Mouse (Mus musculus): ENCODE data around the gene Kif22. TPM values are rescaled to one million over a fixed set of nuclear protein-coding genes. Genes with fewer than 3 reads are reported as not detected.

The Kif22 gene
- polyA plus RNA-seq (2014; fragmentation: Illumina TruSeq; extraction: RNeasy Lipid Tissue Mini Kit (QIAGEN cat#74804); ENCODE audit: insufficient read depth, low read depth, low replicate concordance): 0.95 TPM

DNA sequence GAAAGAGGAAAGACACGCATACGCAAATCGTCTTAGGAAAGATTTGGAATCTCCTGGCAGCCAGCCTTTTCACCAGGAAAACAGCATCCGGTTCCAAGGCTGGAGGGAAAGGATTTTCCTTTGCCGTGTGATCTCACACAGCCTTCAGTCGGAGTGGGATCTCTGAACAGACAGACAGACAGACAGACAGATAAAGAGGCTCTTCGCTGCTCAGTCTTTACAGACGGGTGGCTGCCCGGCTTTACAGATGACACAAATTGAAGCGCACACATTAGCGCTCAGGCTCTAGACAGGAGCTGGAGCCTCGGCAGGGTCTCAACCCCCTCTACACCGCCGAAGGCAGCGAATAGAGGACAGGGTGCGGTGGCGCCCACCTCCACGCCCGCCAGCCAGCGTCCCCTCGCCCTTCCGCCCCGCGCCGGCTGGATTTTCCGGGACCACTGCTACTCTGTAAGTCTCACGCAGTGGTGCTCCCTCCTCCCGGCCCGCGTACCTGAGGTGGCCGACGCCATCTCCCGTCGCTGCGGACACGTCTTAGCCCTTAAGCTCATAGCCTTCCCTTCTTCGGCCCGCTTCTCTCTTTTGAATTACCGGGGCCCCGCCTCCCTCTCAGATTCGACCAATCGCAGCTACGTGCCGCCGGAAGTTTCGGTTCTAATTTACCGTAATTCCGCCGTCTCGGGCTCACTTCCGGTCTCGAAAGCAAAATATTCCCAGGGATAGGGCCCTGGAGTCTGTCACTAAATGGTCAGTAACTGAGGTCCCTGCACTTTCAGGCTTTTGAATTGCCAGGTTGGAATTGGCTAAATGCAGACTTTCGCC is at the start of gene Kif22:
Kif22 (minus strand) TSS at position 621 of the 822 bp plus-strand sequence.

DNA sequence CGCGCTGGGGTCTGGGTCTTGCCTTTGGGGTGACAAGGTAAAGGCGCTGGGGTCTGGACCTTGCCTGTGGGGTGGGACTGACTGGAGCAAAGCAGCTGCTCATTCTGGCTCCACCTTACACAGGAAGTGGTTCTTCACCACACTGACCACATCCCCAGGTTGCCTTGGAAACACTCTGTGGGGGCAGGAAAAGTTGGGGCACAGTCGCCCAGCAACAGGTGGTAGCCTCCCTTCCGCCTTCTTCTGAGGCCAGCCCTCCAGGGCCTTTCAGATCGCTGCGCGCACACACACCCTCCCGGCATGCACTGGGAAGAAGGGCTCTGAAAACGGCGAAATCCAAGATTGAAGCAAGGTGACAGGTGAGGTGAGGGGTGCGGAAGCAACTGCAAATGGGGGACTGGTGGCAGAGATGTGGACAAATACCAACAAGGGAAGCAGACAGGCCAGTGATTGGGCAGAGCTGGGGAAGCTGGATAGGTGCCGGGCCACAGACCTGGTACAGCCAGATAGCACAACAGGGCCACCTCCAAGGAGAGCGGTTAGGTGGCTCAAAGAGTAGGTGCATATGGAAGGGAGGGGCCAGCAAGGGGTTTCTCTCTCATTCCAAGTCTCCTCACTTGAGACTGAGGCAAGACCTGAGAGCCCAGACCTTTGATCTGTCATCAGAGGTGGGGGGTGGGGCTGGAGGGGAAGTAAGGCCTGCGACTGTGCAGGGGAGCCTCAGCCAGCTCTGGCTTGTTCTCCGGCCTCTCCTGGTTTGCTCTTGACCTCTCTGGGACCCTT is 49.0 kb upstream of the Kif22 start, which contains the start of gene AI467606:
AI467606 (plus strand) TSS at position 246 of the 783 bp plus-strand sequence.

DNA sequence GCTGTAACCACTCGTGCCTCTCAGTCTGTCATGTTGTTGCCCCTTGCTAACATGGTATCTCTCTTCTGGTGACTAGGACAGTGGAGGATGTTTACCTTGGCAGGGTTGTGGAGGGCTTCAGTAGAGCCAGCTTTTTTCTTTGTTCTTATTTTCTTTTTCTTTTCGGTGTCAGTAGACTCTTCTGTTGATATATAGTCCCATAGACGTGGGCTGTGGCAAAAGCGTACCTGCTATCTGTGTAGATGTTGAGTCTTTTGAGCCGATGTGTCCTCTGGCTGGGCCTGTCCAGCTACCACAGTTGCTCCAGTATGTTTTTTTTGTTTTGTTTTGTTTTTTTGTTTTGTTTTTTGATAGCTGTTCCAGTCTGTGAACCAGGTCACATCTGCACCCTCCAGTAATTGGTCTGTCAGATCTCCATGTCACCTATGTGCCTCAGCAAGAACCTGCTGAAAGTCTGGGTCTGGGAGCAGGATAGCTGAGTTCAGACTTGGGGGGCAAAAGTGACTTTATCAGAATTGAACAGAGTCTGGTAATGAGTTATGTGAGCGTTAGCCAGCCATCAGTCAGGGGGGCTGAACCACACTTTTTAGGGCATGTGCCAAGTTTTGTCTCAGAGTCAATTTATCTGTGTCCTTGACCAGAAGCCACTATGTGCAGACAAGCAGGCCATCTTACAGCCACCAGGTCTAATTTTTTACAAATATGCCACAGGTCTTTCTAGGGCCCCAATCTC is 45.2 kb upstream of the Kif22 start, which contains the start of gene Zg16:
Zg16 (minus strand) TSS at position 51 of the 733 bp plus-strand sequence.

DNA sequence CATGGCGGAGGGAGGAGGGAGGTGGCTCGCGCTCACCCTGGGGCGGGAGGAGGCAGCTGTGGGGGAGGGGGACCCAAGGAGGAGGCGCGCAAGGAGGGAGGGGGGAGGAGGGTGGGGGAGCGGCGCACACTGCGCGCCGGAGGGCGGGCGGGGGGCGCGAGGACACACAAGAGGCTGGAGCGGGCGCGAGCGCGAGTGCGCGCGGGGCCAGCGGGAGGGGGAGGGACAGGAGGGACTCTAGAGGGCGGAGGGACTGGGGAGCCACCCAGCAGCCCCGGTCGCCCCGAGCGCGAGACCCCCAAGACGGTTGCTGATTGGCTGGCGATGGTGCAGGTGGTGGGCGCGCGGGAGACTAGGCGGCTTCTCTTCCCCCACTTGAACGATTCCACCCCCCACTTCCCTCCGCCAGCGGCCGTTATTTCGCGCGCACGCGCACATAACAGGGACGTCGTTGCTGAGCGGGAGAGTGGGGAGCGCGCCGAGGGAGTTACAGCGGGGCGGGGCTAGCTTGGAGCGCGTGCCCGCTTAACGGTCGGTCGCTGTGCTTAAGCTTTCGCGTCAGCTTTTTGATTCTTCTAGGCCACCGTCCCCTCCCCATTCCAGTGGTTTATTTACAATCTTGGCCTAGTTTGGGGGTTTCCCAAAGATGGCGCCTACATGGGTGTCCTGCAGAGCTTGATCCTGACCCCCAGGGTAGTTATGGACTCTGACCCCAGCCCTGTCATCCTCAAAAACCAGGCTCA is 15.1 kb downstream of the Kif22 start, which contains the start of gene Maz:
Maz (minus strand) TSS at position 54 of the 743 bp plus-strand sequence.

DNA sequence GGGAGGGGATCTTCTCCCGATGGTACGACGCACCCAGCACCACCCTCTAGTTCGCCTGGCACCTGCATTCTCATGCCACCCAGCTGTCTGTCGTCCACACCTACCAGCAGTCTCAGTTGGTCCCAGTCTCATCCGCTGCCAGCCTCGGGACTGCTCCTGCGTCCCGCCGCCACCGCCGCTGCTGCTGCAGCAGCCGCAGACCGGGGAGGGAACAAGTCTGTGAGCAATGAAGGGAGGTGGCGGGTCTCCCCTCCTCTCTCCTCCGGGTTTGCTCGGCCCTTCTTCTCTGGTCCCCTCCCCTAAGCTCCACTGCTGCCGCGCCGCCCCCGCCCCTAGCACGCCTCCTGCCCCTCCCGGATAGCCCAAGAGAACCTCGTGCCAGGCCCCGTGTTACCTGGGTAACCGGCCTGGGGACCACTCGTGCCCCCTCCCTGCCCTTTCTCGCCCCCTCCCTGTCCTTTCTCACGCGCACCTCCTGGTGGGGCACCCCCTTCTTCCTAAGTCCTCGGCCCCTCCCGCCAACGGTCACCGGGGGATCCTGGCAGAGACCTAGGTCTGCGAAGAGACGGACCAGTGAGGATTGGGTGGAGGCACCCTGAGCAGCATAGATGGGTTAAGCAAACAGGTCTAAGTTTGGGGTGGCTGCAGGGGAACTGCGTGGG is 21.2 kb downstream of the Kif22 start, which contains the start of the genes Gm42742 and Prrt2:
Gm42742 (minus strand) TSS at position 197 of the 662 bp plus-strand sequence.
Prrt2 (minus strand) TSS at position 311 of the 662 bp plus-strand sequence.

DNA sequence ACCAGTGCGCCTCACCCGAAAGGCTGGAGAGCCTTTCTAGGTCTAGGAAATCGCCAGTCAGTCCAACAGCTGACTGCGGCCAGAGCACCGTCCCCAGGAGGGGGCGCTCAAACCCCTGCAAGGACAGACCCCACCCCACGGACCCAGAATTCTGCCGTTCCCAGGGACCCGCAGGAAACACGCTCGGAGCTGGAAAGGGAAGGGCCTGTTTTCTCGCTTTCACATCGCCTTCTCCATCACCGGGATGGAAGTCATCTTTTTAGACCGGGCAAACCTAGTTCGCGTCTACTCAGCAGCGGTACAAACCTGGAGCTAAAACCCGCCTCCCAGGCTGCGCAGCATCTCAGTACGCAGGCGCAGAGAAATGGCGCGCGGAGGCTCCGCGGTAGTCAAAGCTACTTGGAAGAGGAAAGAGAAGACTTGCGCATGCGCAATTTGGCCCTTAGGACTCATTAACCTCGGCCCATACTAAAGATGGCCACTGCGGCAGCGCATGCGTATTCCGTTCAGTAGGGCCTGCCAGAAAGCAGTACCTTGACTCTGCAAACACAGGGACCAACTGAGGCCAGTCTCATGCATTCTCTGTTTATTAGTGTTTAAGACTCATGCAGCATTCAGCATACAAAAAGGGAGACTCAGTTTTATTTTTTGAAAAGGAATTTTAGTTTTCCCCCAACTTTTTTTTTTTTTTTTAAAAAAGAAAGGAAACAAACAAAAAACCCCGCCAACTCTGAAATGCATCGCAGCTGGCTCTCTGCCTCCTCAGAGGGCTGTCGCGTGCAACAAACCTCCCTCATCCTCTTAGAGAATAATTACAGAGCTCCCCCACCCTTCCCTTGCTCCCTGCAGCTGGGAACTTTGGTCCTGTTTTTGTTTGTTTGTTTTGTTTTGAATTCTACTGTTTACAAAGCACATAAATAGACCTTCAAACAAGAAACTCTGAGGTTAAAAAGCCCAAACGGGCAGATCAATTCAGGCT is 25.0 kb downstream of the Kif22 start, which contains the start of gene Pagr1a:
Pagr1a (minus strand) TSS at position 382 of the 979 bp plus-strand sequence.

DNA sequence TGATC is 26.0 kb downstream of the Kif22 start, which contains the start of gene Pagr1b:
Pagr1b (minus strand) TSS at position 4 of the 5 bp plus-strand sequence.

DNA sequence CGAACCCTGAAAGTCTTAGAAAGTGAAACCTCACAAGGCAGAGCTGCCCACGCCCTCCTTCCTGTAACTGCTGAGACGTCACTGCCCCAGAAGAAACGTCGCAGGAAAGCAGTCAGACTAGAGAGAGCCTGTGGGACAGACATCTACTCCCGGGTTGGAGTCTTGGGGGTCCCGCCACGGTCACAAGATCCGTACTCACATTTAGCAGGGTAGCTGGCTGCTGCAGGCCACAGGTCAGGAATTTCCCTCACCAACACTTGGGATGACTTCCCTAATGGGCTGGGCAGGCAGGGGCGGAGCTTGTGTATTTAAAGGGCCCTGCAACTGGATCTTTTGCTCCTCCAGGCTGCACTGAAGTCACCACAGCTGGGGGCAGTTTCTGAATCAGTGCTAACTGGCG is 28.0 kb downstream of the Kif22 start, which contains the start of gene Mvp:
Mvp (minus strand) TSS at position 302 of the 400 bp plus-strand sequence.

Other genes starting within 250 kb of the Kif22 start
- 98.9 TPM for gene Ppp4c, start 250.0 kb downstream of the Kif22 start, polyA plus RNA-seq (2014; fragmentation: Illumina TruSeq; extraction: RNeasy Lipid Tissue Mini Kit (QIAGEN cat#74804); ENCODE audit: insufficient read depth, low read depth, low replicate concordance)
- 1.8 TPM for gene Fam57b, start 244.8 kb downstream of the Kif22 start, polyA plus RNA-seq (2014; fragmentation: Illumina TruSeq; extraction: RNeasy Lipid Tissue Mini Kit (QIAGEN cat#74804); ENCODE audit: insufficient read depth, low read depth, low replicate concordance)
- gene 4930451I11Rik, start 210.8 kb downstream of the Kif22 start, polyA plus RNA-seq (2014; fragmentation: Illumina TruSeq; extraction: RNeasy Lipid Tissue Mini Kit (QIAGEN cat#74804); ENCODE audit: insufficient read depth, low read depth, low replicate concordance): not detected
- 0.11 TPM for gene Doc2a, start 195.1 kb downstream of the Kif22 start, polyA plus RNA-seq (2014; fragmentation: Illumina TruSeq; extraction: RNeasy Lipid Tissue Mini Kit (QIAGEN cat#74804); ENCODE audit: insufficient read depth, low read depth, low replicate concordance)
- 7.5 TPM for gene Hirip3, start 180.5 kb downstream of the Kif22 start, polyA plus RNA-seq (2014; fragmentation: Illumina TruSeq; extraction: RNeasy Lipid Tissue Mini Kit (QIAGEN cat#74804); ENCODE audit: insufficient read depth, low read depth, low replicate concordance)
- 48.2 TPM for gene Ino80e, start 180.1 kb downstream of the Kif22 start, polyA plus RNA-seq (2014; fragmentation: Illumina TruSeq; extraction: RNeasy Lipid Tissue Mini Kit (QIAGEN cat#74804); ENCODE audit: insufficient read depth, low read depth, low replicate concordance)
- 60.3 TPM for gene Taok2, start 157.8 kb downstream of the Kif22 start, polyA plus RNA-seq (2014; fragmentation: Illumina TruSeq; extraction: RNeasy Lipid Tissue Mini Kit (QIAGEN cat#74804); ENCODE audit: insufficient read depth, low read depth, low replicate concordance)
- 57.2 TPM for gene Tmem219, start 119.6 kb downstream of the Kif22 start, polyA plus RNA-seq (2014; fragmentation: Illumina TruSeq; extraction: RNeasy Lipid Tissue Mini Kit (QIAGEN cat#74804); ENCODE audit: insufficient read depth, low read depth, low replicate concordance)
- 6.6 TPM for gene Kctd13, start 113.6 kb downstream of the Kif22 start, polyA plus RNA-seq (2014; fragmentation: Illumina TruSeq; extraction: RNeasy Lipid Tissue Mini Kit (QIAGEN cat#74804); ENCODE audit: insufficient read depth, low read depth, low replicate concordance)
- not detected for gene Asphd1, start 92.9 kb downstream of the Kif22 start, polyA plus RNA-seq (2014; fragmentation: Illumina TruSeq; extraction: RNeasy Lipid Tissue Mini Kit (QIAGEN cat#74804); ENCODE audit: insufficient read depth, low read depth, low replicate concordance)
- 0.34 TPM for gene Sez6l2, start 91.9 kb downstream of the Kif22 start, polyA plus RNA-seq (2014; fragmentation: Illumina TruSeq; extraction: RNeasy Lipid Tissue Mini Kit (QIAGEN cat#74804); ENCODE audit: insufficient read depth, low read depth, low replicate concordance)
- 102 TPM for gene Cdipt, start 66.6 kb downstream of the Kif22 start, polyA plus RNA-seq (2014; fragmentation: Illumina TruSeq; extraction: RNeasy Lipid Tissue Mini Kit (QIAGEN cat#74804); ENCODE audit: insufficient read depth, low read depth, low replicate concordance)
- gene Cdiptos, start 66.4 kb downstream of the Kif22 start, polyA plus RNA-seq (2014; fragmentation: Illumina TruSeq; extraction: RNeasy Lipid Tissue Mini Kit (QIAGEN cat#74804); ENCODE audit: insufficient read depth, low read depth, low replicate concordance): 4.1 TPM
- 46.3 TPM for gene Mvp, start 27.9 kb downstream of the Kif22 start, polyA plus RNA-seq (2014; fragmentation: Illumina TruSeq; extraction: RNeasy Lipid Tissue Mini Kit (QIAGEN cat#74804); ENCODE audit: insufficient read depth, low read depth, low replicate concordance)
- gene Pagr1b, start 26.0 kb downstream of the Kif22 start, polyA plus RNA-seq (2014; fragmentation: Illumina TruSeq; extraction: RNeasy Lipid Tissue Mini Kit (QIAGEN cat#74804); ENCODE audit: insufficient read depth, low read depth, low replicate concordance): not detected
- 10.9 TPM for gene Pagr1a, start 25.1 kb downstream of the Kif22 start, polyA plus RNA-seq (2014; fragmentation: Illumina TruSeq; extraction: RNeasy Lipid Tissue Mini Kit (QIAGEN cat#74804); ENCODE audit: insufficient read depth, low read depth, low replicate concordance)
- gene Gm42742, start 21.4 kb downstream of the Kif22 start, polyA plus RNA-seq (2014; fragmentation: Illumina TruSeq; extraction: RNeasy Lipid Tissue Mini Kit (QIAGEN cat#74804); ENCODE audit: insufficient read depth, low read depth, low replicate concordance): 24.7 TPM
- 0.74 TPM for gene Prrt2, start 21.3 kb downstream of the Kif22 start, polyA plus RNA-seq (2014; fragmentation: Illumina TruSeq; extraction: RNeasy Lipid Tissue Mini Kit (QIAGEN cat#74804); ENCODE audit: insufficient read depth, low read depth, low replicate concordance)
- 57.2 TPM for gene Maz, start 15.4 kb downstream of the Kif22 start, polyA plus RNA-seq (2014; fragmentation: Illumina TruSeq; extraction: RNeasy Lipid Tissue Mini Kit (QIAGEN cat#74804); ENCODE audit: insufficient read depth, low read depth, low replicate concordance)
- gene Zg16, start 44.9 kb upstream of the Kif22 start, polyA plus RNA-seq (2014; fragmentation: Illumina TruSeq; extraction: RNeasy Lipid Tissue Mini Kit (QIAGEN cat#74804); ENCODE audit: insufficient read depth, low read depth, low replicate concordance): not detected
- 23.2 TPM for gene AI467606, start 48.9 kb upstream of the Kif22 start, polyA plus RNA-seq (2014; fragmentation: Illumina TruSeq; extraction: RNeasy Lipid Tissue Mini Kit (QIAGEN cat#74804); ENCODE audit: insufficient read depth, low read depth, low replicate concordance)
- 0.22 TPM for gene Qprt, start 79.8 kb upstream of the Kif22 start, polyA plus RNA-seq (2014; fragmentation: Illumina TruSeq; extraction: RNeasy Lipid Tissue Mini Kit (QIAGEN cat#74804); ENCODE audit: insufficient read depth, low read depth, low replicate concordance)
- 10.0 TPM for gene Spn, start 95.4 kb upstream of the Kif22 start, polyA plus RNA-seq (2014; fragmentation: Illumina TruSeq; extraction: RNeasy Lipid Tissue Mini Kit (QIAGEN cat#74804); ENCODE audit: insufficient read depth, low read depth, low replicate concordance)
- gene Cd2bp2, start 153.6 kb upstream of the Kif22 start, polyA plus RNA-seq (2014; fragmentation: Illumina TruSeq; extraction: RNeasy Lipid Tissue Mini Kit (QIAGEN cat#74804); ENCODE audit: insufficient read depth, low read depth, low replicate concordance): 33.6 TPM
- gene Tbc1d10b, start 166.0 kb upstream of the Kif22 start, polyA plus RNA-seq (2014; fragmentation: Illumina TruSeq; extraction: RNeasy Lipid Tissue Mini Kit (QIAGEN cat#74804); ENCODE audit: insufficient read depth, low read depth, low replicate concordance): 16.9 TPM
- 4.2 TPM for gene Mylpf, start 166.4 kb upstream of the Kif22 start, polyA plus RNA-seq (2014; fragmentation: Illumina TruSeq; extraction: RNeasy Lipid Tissue Mini Kit (QIAGEN cat#74804); ENCODE audit: insufficient read depth, low read depth, low replicate concordance)
- gene Zfp553, start 190.6 kb upstream of the Kif22 start, polyA plus RNA-seq (2014; fragmentation: Illumina TruSeq; extraction: RNeasy Lipid Tissue Mini Kit (QIAGEN cat#74804); ENCODE audit: insufficient read depth, low read depth, low replicate concordance): 5.6 TPM
- 23.5 TPM for gene Sept1, start 190.7 kb upstream of the Kif22 start, polyA plus RNA-seq (2014; fragmentation: Illumina TruSeq; extraction: RNeasy Lipid Tissue Mini Kit (QIAGEN cat#74804); ENCODE audit: insufficient read depth, low read depth, low replicate concordance)
- gene Zfp771, start 201.8 kb upstream of the Kif22 start, polyA plus RNA-seq (2014; fragmentation: Illumina TruSeq; extraction: RNeasy Lipid Tissue Mini Kit (QIAGEN cat#74804); ENCODE audit: insufficient read depth, low read depth, low replicate concordance): 10.4 TPM
- gene Dctpp1, start 218.2 kb upstream of the Kif22 start, polyA plus RNA-seq (2014; fragmentation: Illumina TruSeq; extraction: RNeasy Lipid Tissue Mini Kit (QIAGEN cat#74804); ENCODE audit: insufficient read depth, low read depth, low replicate concordance): 29.4 TPM
- 23.5 TPM for gene Sephs2, start 231.6 kb upstream of the Kif22 start, polyA plus RNA-seq (2014; fragmentation: Illumina TruSeq; extraction: RNeasy Lipid Tissue Mini Kit (QIAGEN cat#74804); ENCODE audit: insufficient read depth, low read depth, low replicate concordance)

Measured in lung, adult 10 weeks (tissue).